Mouse (Mus musculus) lung, embryonic 14.5 days (tissue): ENCODE results near the gene Tcte2. TPM values are rescaled to one million over a fixed set of nuclear protein-coding genes. Genes with fewer than 3 reads are reported as not detected.

Experiments used
- ATAC-seq: fragments of 200-750 bp; cut with Nextera tagmentation; 2 replicates; pipeline ENCODE4 v1.8.0; 2017; ENCODE audit warnings: mild to moderate bottlenecking, moderate TSS enrichment, moderate library complexity; ENCODE audit not compliant: insufficient read depth
- DNase-seq: peaks from one replicate; pipeline ENCODE4 v3.0.0-alpha.2; 2015
- H3K27ac ChIP-seq: fragments of 300-500 bp; sonication (generic); 2 replicates; pipeline ENCODE4 v1.5.1; 2014; ENCODE audit warnings: low read depth, mild to moderate bottlenecking, moderate library complexity
- H3K27me3 ChIP-seq: fragments of 300-500 bp; sonication (generic); 2 replicates; pipeline ENCODE4 v1.6.1; 2014; ENCODE audit warnings: low read length, control low read depth; ENCODE audit not compliant: insufficient read depth
- H3K36me3 ChIP-seq: fragments of 300-500 bp; sonication (generic); 2 replicates; pipeline ENCODE4 v1.6.1; 2014; ENCODE audit warnings: control low read depth; ENCODE audit not compliant: insufficient read depth
- H3K4me1 ChIP-seq: fragments of 300-500 bp; sonication (generic); 2 replicates; pipeline ENCODE4 v1.6.1; 2014; ENCODE audit warnings: antibody characterized with exemption, control low read depth; ENCODE audit not compliant: insufficient read depth
- H3K4me2 ChIP-seq: fragments of 300-500 bp; sonication (generic); 2 replicates; pipeline ENCODE4 v1.6.1; 2014; ENCODE audit warnings: mild to moderate bottlenecking
- H3K4me3 ChIP-seq: fragments of 300-500 bp; sonication (generic); 2 replicates; pipeline ENCODE4 v1.5.1; 2014; ENCODE audit warnings: low read depth, low read length
- H3K9ac ChIP-seq: fragments of 300-500 bp; sonication (generic); 2 replicates; pipeline ENCODE4 v1.6.1; 2014
- H3K9me3 ChIP-seq: fragments of 300-500 bp; sonication (generic); 2 replicates; pipeline ENCODE4 v1.6.1; 2016; ENCODE audit warnings: low read depth, low read length, control low read depth
- CTCF ChIP-seq: IDR thresholded peaks from 2 replicates; pipeline ENCODE4 v1.5.1; 2016; ENCODE audit warnings: antibody characterized with exemption, low read depth
- WGBS: fragments of 180-500 bp; shearing (Covaris S2); extraction: QIAGEN DNeasy Blood & Tissue Kit; methylation state at CpG from one replicate; pipeline ENCODE4 v1.1.7; 2014; 5-methylcytosine and 5-hydroxymethylcytosine counted together
- polyA plus RNA-seq: library from polyadenylated mRNA; unstranded; fragments of >200 nt; fragmentation: Nextera tagmentation; extraction: Ambion mirVana; gene quantifications from 2 replicates; pipeline ENCODE4 v1.2.1, GENCODE M21; 2014

Gene Tcte2
- polyA plus RNA-seq, 1 experiment from 2014 or later = 5.8 TPM

GRCm38 (mm10) chr17:13698194-13698593 is 63.4 kb downstream of the Tcte2 start:
- no peaks in the 10 kb centered on the region for H3K9me3 ChIP-seq
- peaks cover 24% of the 10 kb centered on the region for H3K4me1 ChIP-seq
- ATAC-seq = no peak
- H3K36me3 ChIP-seq = no peaks in the 10 kb centered on the region
- no peak overlapping the region for H3K27ac ChIP-seq
- WGBS = 90% methylated on average over 4 of the region's 4 CpGs
- no peak overlapping the region for H3K4me2 ChIP-seq
- H3K4me3 ChIP-seq = no peak overlapping the region
- no peak overlapping the region for H3K9ac ChIP-seq
- DNase-seq = no peak
- no peaks in the 10 kb centered on the region for H3K27me3 ChIP-seq
- no peak for TF ChIP-seq CTCF

- Histone ChIP-seq H3K9me3 (no peaks in the 10 kb centered on the region), H3K27ac (no peak overlapping the region), H3K4me3 (no peak overlapping the region), H3K36me3 (no peaks in the 10 kb centered on the region), H3K4me2 (no peak overlapping the region), H3K4me1 (peaks cover 23% of the 10 kb centered on the region), H3K27me3 (no peaks in the 10 kb centered on the region), H3K9ac (no peak overlapping the region)
- WGBS = 67% methylated on average over 2 of the region's 2 CpGs
- ATAC-seq (no peak), DNase-seq (no peak)
- TF ChIP-seq CTCF = no peak
These were observed 64.0 kb downstream of the Tcte2 start for GRCm38 (mm10) chr17:13697646-13698045.

GRCm38 (mm10) chr17:13695881-13696280 is 65.7 kb downstream of the Tcte2 start:
- Histone ChIP-seq H3K4me3 (no peak overlapping the region), H3K36me3 (no peaks in the 10 kb centered on the region), H3K9me3 (no peaks in the 10 kb centered on the region), H3K9ac (no peak overlapping the region), H3K27ac (no peak overlapping the region), H3K4me2 (no peak overlapping the region), H3K4me1 (peaks cover 20% of the 10 kb centered on the region), H3K27me3 (no peaks in the 10 kb centered on the region)
- no peak for ATAC-seq
- WGBS = 45% methylated on average over 5 of the region's 5 CpGs
- DNase-seq = peak; percentile 58
- no peak for TF ChIP-seq CTCF

GRCm38 (mm10) chr17:13695211-13695610 is 66.4 kb downstream of the Tcte2 start:
- H3K27me3 ChIP-seq = no peaks in the 10 kb centered on the region
- no peak for TF ChIP-seq CTCF
- no peak overlapping the region for H3K9ac ChIP-seq
- H3K36me3 ChIP-seq = no peaks in the 10 kb centered on the region
- H3K4me3 ChIP-seq = no peak overlapping the region
- H3K9me3 ChIP-seq = no peaks in the 10 kb centered on the region
- ATAC-seq (no peak), DNase-seq (no peak)
- no peak overlapping the region for H3K4me2 ChIP-seq
- 80% methylated on average over 2 of the region's 2 CpGs for WGBS
- peaks cover 13% of the 10 kb centered on the region; the same call in 1 of the 2 replicates for H3K4me1 ChIP-seq
- H3K27ac ChIP-seq = no peak overlapping the region

GRCm38 (mm10) chr17:13694181-13694580 is 67.4 kb downstream of the Tcte2 start:
- H3K9ac ChIP-seq = no peak overlapping the region
- no peak overlapping the region for H3K4me2 ChIP-seq
- ATAC-seq = no peak
- DNase-seq = peak; percentile 46
- H3K36me3 ChIP-seq = no peaks in the 10 kb centered on the region
- H3K27ac ChIP-seq = no peak overlapping the region
- no peaks in the 10 kb centered on the region for H3K27me3 ChIP-seq
- no peaks in the 10 kb centered on the region for H3K9me3 ChIP-seq
- 73% methylated on average over 1 of the region's 1 CpGs for WGBS
- TF ChIP-seq CTCF = no peak
- peaks cover 3% of the 10 kb centered on the region; the same call in 1 of the 2 replicates for H3K4me1 ChIP-seq
- no peak overlapping the region for H3K4me3 ChIP-seq

- ATAC-seq = no peak
- peak; percentile 50 for DNase-seq
- H3K4me3 ChIP-seq = no peak overlapping the region
- no peaks in the 10 kb centered on the region for H3K9me3 ChIP-seq
- no peak overlapping the region for H3K4me2 ChIP-seq
- H3K9ac ChIP-seq = no peak overlapping the region
- TF ChIP-seq CTCF = no peak
- no peak overlapping the region for H3K27ac ChIP-seq
- peaks cover 3% of the 10 kb centered on the region; the same call in 1 of the 2 replicates for H3K4me1 ChIP-seq
- H3K27me3 ChIP-seq = no peaks in the 10 kb centered on the region
- no peaks in the 10 kb centered on the region for H3K36me3 ChIP-seq
- WGBS = 65% methylated on average over 1 of the region's 1 CpGs
These were observed 74.0 kb downstream of the Tcte2 start for GRCm38 (mm10) chr17:13687656-13688055.

- 37% methylated on average over 4 of the region's 4 CpGs for WGBS
- ATAC-seq = no peak
- H3K4me1 ChIP-seq = peaks cover 3% of the 10 kb centered on the region; the same call in 1 of the 2 replicates
- no peak overlapping the region for H3K27ac ChIP-seq
- no peaks in the 10 kb centered on the region for H3K27me3 ChIP-seq
- H3K36me3 ChIP-seq = no peaks in the 10 kb centered on the region
- H3K4me2 ChIP-seq = no peak overlapping the region
- DNase-seq = no peak
- TF ChIP-seq CTCF = no peak
- H3K4me3 ChIP-seq = no peak overlapping the region
- no peaks in the 10 kb centered on the region for H3K9me3 ChIP-seq
- H3K9ac ChIP-seq = no peak overlapping the region
These were observed 74.5 kb downstream of the Tcte2 start for GRCm38 (mm10) chr17:13687086-13687485.

- ATAC-seq (no peak), DNase-seq (no peak)
- H3K9me3 ChIP-seq = no peaks in the 10 kb centered on the region
- WGBS = 93% methylated on average over 3 of the region's 3 CpGs
- H3K4me2 ChIP-seq = no peak overlapping the region
- TF ChIP-seq CTCF = no peak
- no peak overlapping the region for H3K4me3 ChIP-seq
- no peak overlapping the region for H3K9ac ChIP-seq
- peaks cover 3% of the 10 kb centered on the region; the same call in 1 of the 2 replicates for H3K4me1 ChIP-seq
- H3K36me3 ChIP-seq = no peaks in the 10 kb centered on the region
- no peaks in the 10 kb centered on the region for H3K27me3 ChIP-seq
- H3K27ac ChIP-seq = no peak overlapping the region
These were observed 76.0 kb downstream of the Tcte2 start for GRCm38 (mm10) chr17:13685621-13686020.
